Mouse (Mus musculus) fibroblast of lung, adult 2 months (primary cell): ENCODE results near the gene Mt2.
A peak's percentile ranks its signal among the peaks of the same experiment; 100 is the strongest.

Experiments
- DNase-seq: peaks from one replicate; pipeline ENCODE4 v3.0.0-alpha.2; 2011; ENCODE audit warnings: low read depth

Gene Mt2

DNA sequence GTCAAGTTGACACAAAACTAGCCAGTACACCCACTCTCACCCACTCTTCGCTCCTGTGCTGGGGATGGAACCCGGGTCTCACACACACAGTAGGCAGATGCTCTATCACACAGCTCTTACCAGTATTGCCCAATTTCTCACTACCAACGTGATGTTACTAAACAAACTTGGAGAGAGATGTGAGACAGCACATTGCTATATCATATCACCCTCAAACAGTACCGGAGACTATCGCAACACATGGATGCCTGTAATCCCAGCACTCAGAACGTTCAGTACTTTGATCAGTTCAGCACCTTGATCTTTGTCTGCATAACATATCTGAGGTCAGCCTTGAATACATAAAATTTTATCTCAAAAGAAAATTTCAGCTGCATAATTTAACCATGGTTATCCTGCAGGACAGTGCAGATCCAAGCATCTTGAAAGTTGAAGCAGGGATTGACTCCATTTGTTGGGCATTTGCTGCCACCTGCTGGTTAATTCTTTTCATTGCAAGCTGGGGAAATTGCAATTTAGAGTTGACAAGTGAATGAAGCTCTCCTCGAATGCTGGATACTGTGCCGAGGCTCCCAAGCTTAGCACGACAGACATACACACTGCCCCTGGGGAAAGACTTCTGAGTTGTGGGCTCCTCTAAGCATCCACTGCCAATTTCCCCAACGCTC lies 26.9 kb downstream of the Mt2 start:
- DNase-seq = peak; percentile 53

DNA sequence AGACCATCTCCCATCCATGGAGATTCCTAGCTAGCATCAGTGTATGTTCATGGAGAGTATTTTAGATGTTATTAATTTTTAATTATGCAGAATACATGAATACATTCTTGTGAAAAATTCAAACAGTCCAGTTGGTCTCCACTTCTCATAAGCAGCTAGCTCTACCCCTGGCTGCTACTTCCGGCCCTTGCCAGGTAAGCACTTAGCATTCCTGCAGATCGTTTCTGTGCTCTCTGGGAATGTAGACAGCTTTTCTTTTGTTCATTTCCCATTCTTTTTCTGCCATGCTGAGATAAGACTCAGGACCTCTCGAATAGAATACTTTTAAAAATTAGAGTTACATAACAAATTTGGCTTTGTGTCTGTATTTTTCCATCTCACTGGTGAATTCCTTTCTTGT lies 31.6 kb downstream of the Mt2 start:
- DNase-seq = no peak

DNA sequence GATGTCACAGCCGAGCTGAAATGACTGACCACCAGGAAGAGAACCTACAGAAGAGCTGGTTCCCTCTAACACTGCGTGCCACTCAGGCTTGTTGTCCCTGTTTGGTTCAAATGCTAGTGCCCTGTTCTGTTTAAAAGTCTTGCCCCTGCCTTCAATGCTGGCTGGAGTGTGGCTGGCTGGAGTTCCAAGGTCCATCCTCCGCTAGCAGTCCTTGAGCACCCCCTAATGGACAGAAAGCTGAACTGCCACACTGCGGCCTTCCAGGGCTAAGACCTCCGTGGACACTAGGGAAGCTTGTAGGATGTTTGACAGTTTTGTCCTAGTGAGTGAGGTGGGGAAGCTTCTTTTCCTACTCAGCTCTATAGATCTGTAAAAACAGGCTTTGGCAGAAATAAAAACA lies 33.3 kb downstream of the Mt2 start:
- no peak for DNase-seq

DNA sequence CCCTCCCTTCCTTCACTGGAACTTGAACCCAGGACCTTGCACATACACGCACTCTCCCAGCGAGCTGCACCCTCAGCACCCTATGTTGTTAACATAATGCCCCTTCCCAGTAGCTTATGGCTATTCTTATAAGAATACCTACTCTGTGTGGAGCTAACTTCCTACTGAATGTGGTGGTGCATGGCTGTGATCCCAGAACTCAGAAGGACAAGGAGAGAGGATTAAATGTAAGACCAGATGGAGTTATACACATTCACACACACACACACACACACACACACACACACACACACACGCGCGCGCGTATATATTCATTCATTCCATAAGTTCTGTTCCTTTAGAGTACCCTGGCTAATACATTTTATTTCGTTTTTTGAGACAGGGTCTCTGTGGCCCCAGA lies 33.8 kb downstream of the Mt2 start:
- DNase-seq = no peak

DNA sequence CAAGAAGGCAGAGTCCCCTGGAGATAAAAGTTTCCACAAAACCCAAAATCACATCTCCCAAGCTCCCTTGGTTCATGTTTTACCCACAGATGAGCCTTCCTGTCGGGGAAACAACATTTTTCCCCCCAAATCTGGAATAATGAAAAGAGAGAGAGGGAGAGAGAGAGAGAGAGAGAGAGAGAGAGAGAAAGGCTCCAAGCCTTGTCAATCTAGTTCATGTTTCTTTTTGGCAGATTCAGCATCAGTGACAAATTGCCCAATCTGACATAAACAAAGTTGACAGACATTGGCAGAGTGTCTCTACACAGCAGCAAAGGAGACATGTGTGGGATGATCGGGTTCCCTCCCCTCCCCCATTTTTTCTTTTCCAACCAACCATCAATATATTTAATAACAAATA lies 35.0 kb downstream of the Mt2 start:
- no peak for DNase-seq

DNA sequence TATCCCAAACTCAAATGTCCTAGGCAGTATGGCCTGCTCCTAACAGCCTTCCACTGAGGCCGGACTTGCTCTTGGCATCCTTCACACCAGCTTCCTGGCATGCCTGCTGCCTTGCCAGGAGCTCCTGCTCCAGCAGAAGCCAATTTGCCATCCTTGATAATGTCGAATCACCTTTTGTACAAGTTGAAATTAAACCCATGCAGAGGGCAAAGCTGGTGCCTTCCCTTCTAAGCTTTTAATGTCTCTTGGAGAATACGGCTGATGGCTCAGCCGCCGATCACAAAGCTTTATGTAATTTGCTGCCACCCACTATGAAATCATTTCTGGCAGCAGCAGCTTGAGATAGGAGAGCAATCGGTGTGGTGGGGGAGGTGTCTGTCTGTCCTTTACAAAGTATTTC lies 37.2 kb downstream of the Mt2 start:
- no peak for DNase-seq

DNA sequence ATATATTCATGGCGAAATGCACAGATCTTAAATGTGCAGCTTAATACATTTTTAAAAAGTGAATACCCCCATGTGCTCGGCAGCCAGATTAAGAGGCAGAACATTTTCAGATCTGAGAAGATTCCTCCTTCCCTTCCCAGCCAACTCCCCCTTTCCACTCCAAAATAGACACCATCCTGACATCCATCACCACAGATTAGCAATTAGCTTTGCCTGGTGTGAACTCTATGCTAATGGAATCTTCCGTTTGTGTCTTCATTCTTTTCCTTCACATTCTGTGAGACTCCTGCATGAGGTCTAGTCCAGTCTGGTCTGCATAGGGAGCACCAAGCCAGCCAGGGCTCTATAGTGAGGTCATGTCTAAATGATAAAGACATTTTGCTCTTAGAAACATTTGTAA lies 37.8 kb downstream of the Mt2 start:
- DNase-seq = no peak

DNA sequence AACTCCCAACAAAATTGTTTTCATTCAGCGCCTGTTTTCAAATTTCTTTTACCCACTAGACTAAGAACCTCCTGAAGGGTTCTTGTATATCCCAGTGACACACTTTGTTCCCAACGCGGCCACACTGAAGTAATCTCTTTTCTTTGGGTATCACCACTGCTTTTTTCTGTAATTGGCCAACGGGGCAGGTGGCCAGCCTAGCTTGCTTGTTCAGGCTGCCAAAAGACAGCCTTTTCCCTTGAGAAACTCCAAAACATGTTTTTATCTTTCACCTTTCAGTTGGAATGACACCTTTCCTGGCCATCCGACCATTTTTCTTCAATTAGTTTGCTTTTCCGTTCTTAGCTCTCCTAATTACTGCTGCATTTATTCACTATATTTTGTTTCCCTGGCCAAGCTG lies 41.4 kb downstream of the Mt2 start:
- no peak for DNase-seq

DNA sequence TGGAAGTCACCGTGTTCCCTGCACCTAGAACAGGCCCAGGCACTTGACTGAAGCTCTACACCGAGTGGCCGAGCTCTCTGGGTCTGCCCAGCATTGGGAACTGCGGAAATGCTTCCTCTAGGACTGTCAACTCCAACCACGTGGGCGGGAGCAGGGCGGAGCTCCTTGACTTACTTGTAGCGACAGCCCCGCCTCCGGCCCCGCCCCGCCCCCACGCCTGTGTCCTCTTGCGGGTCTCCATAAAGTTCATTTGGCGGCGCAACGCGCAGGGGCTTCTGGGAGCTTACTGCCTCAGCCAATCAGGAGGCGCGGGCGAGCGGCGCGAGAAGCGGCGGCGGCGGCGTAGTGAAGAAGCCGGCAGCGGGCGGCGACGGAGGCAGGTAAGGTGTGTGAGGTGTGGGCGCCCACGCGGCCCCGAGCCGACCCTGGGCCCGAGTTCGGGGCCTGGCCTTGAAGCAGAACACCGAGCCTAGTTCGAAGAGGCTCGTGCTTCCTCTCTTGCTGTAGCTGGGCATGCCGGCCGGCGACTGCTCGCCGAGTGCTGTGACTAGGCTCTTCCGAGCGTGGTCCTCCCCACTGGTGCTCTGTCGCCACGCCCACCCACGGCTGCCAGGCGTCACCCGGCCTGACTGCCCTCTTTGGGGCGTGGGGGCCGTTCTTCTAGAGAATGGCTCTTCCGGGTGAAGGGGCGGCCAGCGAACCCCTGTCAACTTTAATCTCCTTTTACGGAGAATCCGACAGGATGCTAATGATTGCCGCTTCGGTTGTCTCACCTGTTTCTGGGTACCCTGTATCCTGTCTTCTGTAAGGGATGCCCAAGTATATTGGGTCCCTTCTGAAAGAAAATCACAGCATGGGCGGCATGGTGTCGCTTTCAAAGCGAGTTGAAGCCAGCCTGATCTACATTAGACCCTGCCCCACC lies 42.0 kb downstream of the Mt2 start, which contains the start of gene Nup93:
Gene Nup93 (plus strand): TSS at position 313 of the 922 bp plus-strand sequence.
- peak; percentile 91 for DNase-seq
